Mouse (Mus musculus): ENCODE data around the gene Srr.

- TF ChIP-seq MYOG (IDR thresholded peaks at IDR 0.05; ENCODE audit: control insufficient read depth in 1 of 3, insufficient read depth in 1 of 3, insufficient read length in 2 of 3, low read depth in 2 of 3) = peak in 2 of 3 experiments; percentile 15 to 63
- peak in 2 of 3 experiments; percentile 34 to 79 for TF ChIP-seq MYOD1 (IDR thresholded peaks at IDR 0.05; ENCODE audit: control insufficient read depth in 1 of 3, insufficient read length in 2 of 3, low read depth in 2 of 3)
- no peak for TF ChIP-seq SRF (IDR thresholded peaks at IDR 0.05; ENCODE audit: control insufficient read depth, insufficient read length, low read depth)
- no peak for TF ChIP-seq POLR2AphosphoS2 (IDR thresholded peaks at IDR 0.05; ENCODE audit: insufficient read length, low read depth)
- no peak for TF ChIP-seq TCF12 (IDR thresholded peaks at IDR 0.05; ENCODE audit: insufficient read depth, poor library complexity, severe bottlenecking)
- no peak for TF ChIP-seq POLR2A (IDR thresholded peaks at IDR 0.05; ENCODE audit: insufficient read length, low read depth)
- TF ChIP-seq MAX (IDR thresholded peaks at IDR 0.05; ENCODE audit: low read depth) = no peak
Measured at GRCm38 (mm10) chr11:74867181-74867580, 58.6 kb downstream of the Srr start.
